Mouse (Mus musculus) ES-E14 (cell line): Measurements from ENCODE around the gene Depp1.

ENCODE experiments used
- CHD2 ChIP-seq: IDR thresholded peaks from 2 replicates; pipeline ENCODE4 v1.6.1; 2014; ENCODE audit warnings: mild to moderate bottlenecking, low read depth, low read length, inconsistent platforms
- HCFC1 ChIP-seq: IDR thresholded peaks from 2 replicates; pipeline ENCODE4 v1.6.1; 2012; ENCODE audit warnings: low read length, inconsistent platforms, borderline replicate concordance; ENCODE audit not compliant: insufficient read depth
- ZC3H11A ChIP-seq: IDR thresholded peaks from 2 replicates; pipeline ENCODE4 v1.6.1; 2012; ENCODE audit warnings: low read depth, mild to moderate bottlenecking, inconsistent platforms, low read length, borderline replicate concordance
- ZNF384 ChIP-seq: IDR thresholded peaks from 2 replicates; pipeline ENCODE4 v1.6.1; 2012; ENCODE audit warnings: low read depth, low read length, inconsistent platforms

DNA sequence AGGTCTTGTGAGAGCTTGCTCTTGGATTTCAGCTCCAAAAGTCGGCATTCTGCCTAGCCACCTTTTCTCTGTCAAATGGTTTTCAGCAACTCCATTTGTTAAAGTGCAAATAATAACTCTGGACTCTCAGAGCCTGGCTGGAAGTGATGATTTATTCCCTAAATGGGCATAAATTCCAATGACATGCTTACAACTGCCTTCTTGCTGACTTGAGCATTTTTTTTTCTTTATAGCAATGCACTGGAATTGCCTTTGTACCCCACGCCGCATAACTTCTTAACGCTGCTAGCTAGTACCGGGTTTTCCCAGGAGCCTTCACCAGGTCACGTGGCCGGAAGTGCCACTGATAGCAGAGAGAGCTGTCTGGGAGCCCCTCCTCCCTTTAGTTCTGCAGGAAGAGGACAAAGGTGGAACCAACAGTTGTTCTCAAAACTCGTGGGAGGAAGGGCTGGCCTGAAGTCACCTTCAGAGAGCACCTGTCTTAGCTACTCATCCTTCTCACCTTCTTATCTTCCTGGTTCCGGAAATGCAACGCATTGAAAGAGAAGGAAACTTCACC is 26.0 kb downstream of the Depp1 start:
- TF ChIP-seq HCFC1, result no peak
- TF ChIP-seq ZNF384, result no peak
- no peak for TF ChIP-seq CHD2
- TF ChIP-seq ZC3H11A, result no peak
